Mouse (Mus musculus): ENCODE measurements around the gene Tm6sf1. TPM values are rescaled to one million over a fixed set of nuclear protein-coding genes. Genes with fewer than 3 reads are reported as not detected.

Tm6sf1 gene
- total and polyA plus RNA-seq, 3 experiments = 0.28 to 0.93 (median 0.57) TPM

DNA sequence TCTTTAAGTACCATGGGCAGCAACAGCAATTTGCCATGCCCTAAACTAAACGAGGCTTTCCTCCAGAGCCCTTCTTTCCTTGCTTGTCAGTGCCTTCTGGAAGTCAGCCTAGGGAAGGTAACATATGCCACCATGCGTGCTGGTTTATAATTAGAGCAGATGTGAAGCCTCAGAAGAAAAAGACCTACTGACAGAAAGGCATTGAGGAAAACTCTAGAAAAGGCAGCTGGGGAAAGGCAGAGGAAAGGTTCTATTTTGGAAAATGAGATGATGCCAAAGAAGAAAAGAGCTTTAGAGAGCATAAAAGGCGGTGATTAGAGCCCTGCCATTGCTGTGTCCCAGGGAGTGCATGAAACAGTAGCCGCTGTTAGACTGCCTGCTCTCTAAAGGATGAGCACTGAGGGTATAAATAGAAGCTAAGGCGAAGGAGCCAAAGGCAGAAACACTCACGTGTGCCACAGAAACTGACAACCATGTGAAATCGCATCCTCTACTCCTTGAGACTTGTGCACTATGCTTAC is 18.1 kb upstream of the Tm6sf1 start:
- Histone ChIP-seq H3K36me3 (replicated peaks in 1 of 2; ENCODE audit: control insufficient read depth in 1 of 2, insufficient read depth in 1 of 2, low read length in 1 of 2) (no peaks in the 10 kb centered on the region), H3K4me3 (replicated peaks in 1 of 3; ENCODE audit: low read depth in 2 of 3, low read length in 2 of 3, poor library complexity in 1 of 3) (no peak overlapping the region), H3K4me1 (ENCODE audit: control insufficient read depth in 1 of 2, insufficient read depth in 2 of 2) (no peaks in the 10 kb centered on the region), H3K79me2 (replicated peaks; ENCODE audit: control insufficient read depth, extremely low read depth, insufficient read depth, poor library complexity, severe bottlenecking) (no peaks in the 10 kb centered on the region), H3K9me3 (replicated peaks; ENCODE audit: low read length) (peaks cover 3% of the 10 kb centered on the region), H3K27ac (ENCODE audit: insufficient read depth, low read depth) (no peak overlapping the region), H3K4me2 (ENCODE audit: insufficient read depth, low read depth, poor library complexity, severe bottlenecking) (no peak overlapping the region), H3K27me3 (replicated peaks) (no peaks in the 10 kb centered on the region), H3K9ac (ENCODE audit: insufficient read depth, low read depth) (no peak overlapping the region)
- dilution Hi-C loops (cut with MboI; ENCODE audit: extremely low pct_ligation_motif_present, extremely low pct_unique_long_range_greater_than_20kb, low sequenced_read_pairs) (no loop called here), in situ Hi-C loops (cut with MboI; ENCODE audit: low pct_ligation_motif_present, low pct_unique_long_range_greater_than_20kb, low sequenced_read_pairs) (no loop called here)
- TF ChIP-seq ELF1 (IDR thresholded peaks at IDR 0.05; ENCODE audit: low read depth, low read length) = no peak
- TF ChIP-seq CTCF (conservative IDR thresholded peaks at IDR 0.05 in 1 of 2, IDR thresholded peaks at IDR 0.05 in 1 of 2; ENCODE audit: low read depth in 2 of 2, low read length in 2 of 2) = no peak
- TF ChIP-seq ZC3H11A (IDR thresholded peaks at IDR 0.05; ENCODE audit: low read depth, low read length) = no peak
- TF ChIP-seq MAFK (IDR thresholded peaks at IDR 0.05; ENCODE audit: insufficient replicate concordance, low read length) = no peak
- no peak for TF ChIP-seq ZMIZ1 (IDR thresholded peaks at IDR 0.05; ENCODE audit: low read depth, low read length)
- no peak for TF ChIP-seq SIN3A (IDR thresholded peaks at IDR 0.05; ENCODE audit: low read length)
- no peak for TF ChIP-seq POLR2A (IDR thresholded peaks at IDR 0.05; ENCODE audit: low read depth, low read length)
- TF ChIP-seq NRF1 (IDR thresholded peaks at IDR 0.05; ENCODE audit: low read depth, low read length) = no peak
- TF ChIP-seq MAX (IDR thresholded peaks at IDR 0.05; ENCODE audit: low read length) = no peak
- no peak for DNase-seq (ENCODE audit: extremely low read depth)

GRCm38 (mm10) chr7:81841439-81841838 is 17.4 kb upstream of the Tm6sf1 start:
- H3K9me3 ChIP-seq (replicated peaks; ENCODE audit: low read length) = peaks cover 3% of the 10 kb centered on the region
- H3K27ac ChIP-seq (ENCODE audit: insufficient read depth, low read depth) = no peak overlapping the region
- no peaks in the 10 kb centered on the region for H3K36me3 ChIP-seq (replicated peaks in 1 of 2; ENCODE audit: control insufficient read depth in 1 of 2, insufficient read depth in 1 of 2, low read length in 1 of 2)
- dilution Hi-C loops (cut with MboI; ENCODE audit: extremely low pct_ligation_motif_present, extremely low pct_unique_long_range_greater_than_20kb, low sequenced_read_pairs) = no loop called here
- in situ Hi-C loops (cut with MboI; ENCODE audit: low pct_ligation_motif_present, low pct_unique_long_range_greater_than_20kb, low sequenced_read_pairs) = no loop called here
- no peak overlapping the region for H3K4me3 ChIP-seq (replicated peaks in 1 of 3; ENCODE audit: low read depth in 2 of 3, low read length in 2 of 3, poor library complexity in 1 of 3)
- TF ChIP-seq JUND (conservative IDR thresholded peaks at IDR 0.05; ENCODE audit: low read depth, low read length) (no peak), CHD2 (IDR thresholded peaks at IDR 0.05; ENCODE audit: low read length) (no peak), NRF1 (IDR thresholded peaks at IDR 0.05; ENCODE audit: low read depth, low read length) (no peak)
- H3K9ac ChIP-seq (ENCODE audit: insufficient read depth, low read depth) = no peak overlapping the region
- no peak overlapping the region for H3K4me2 ChIP-seq (ENCODE audit: insufficient read depth, low read depth, poor library complexity, severe bottlenecking)
- no peaks in the 10 kb centered on the region for H3K4me1 ChIP-seq (ENCODE audit: control insufficient read depth in 1 of 2, insufficient read depth in 2 of 2)
- H3K79me2 ChIP-seq (replicated peaks; ENCODE audit: control insufficient read depth, extremely low read depth, insufficient read depth, poor library complexity, severe bottlenecking) = no peaks in the 10 kb centered on the region
- DNase-seq (ENCODE audit: extremely low read depth) = no peak
- H3K27me3 ChIP-seq (replicated peaks) = no peaks in the 10 kb centered on the region

GRCm38 (mm10) chr7:81842141-81842540 is 16.7 kb upstream of the Tm6sf1 start:
- H3K4me2 ChIP-seq (ENCODE audit: insufficient read depth, low read depth, poor library complexity, severe bottlenecking) = no peak overlapping the region
- in situ Hi-C loops (cut with MboI; ENCODE audit: low pct_ligation_motif_present, low pct_unique_long_range_greater_than_20kb, low sequenced_read_pairs) = no loop called here
- no peak overlapping the region for H3K4me3 ChIP-seq (replicated peaks in 1 of 3; ENCODE audit: low read depth in 2 of 3, low read length in 2 of 3, poor library complexity in 1 of 3)
- no peak overlapping the region for H3K9ac ChIP-seq (ENCODE audit: insufficient read depth, low read depth)
- H3K9me3 ChIP-seq (replicated peaks; ENCODE audit: low read length) = no peaks in the 10 kb centered on the region
- no peaks in the 10 kb centered on the region for H3K79me2 ChIP-seq (replicated peaks; ENCODE audit: control insufficient read depth, extremely low read depth, insufficient read depth, poor library complexity, severe bottlenecking)
- no peaks in the 10 kb centered on the region for H3K36me3 ChIP-seq (replicated peaks in 1 of 2; ENCODE audit: control insufficient read depth in 1 of 2, insufficient read depth in 1 of 2, low read length in 1 of 2)
- no peak for DNase-seq (ENCODE audit: extremely low read depth)
- H3K4me1 ChIP-seq (ENCODE audit: control insufficient read depth in 1 of 2, insufficient read depth in 2 of 2) = no peaks in the 10 kb centered on the region
- H3K27ac ChIP-seq (ENCODE audit: insufficient read depth, low read depth) = no peak overlapping the region
- TF ChIP-seq MAX (IDR thresholded peaks at IDR 0.05; ENCODE audit: low read length) (no peak), MYC (IDR thresholded peaks at IDR 0.05; ENCODE audit: low read depth, low read length) (no peak), NRF1 (IDR thresholded peaks at IDR 0.05; ENCODE audit: low read depth, low read length) (no peak), ZNF384 (IDR thresholded peaks at IDR 0.05; ENCODE audit: low read depth, low read length) (no peak), CTCF (conservative IDR thresholded peaks at IDR 0.05 in 1 of 2, IDR thresholded peaks at IDR 0.05 in 1 of 2; ENCODE audit: low read depth in 2 of 2, low read length in 2 of 2) (no peak), ETS1 (conservative IDR thresholded peaks at IDR 0.05; ENCODE audit: low read depth, low read length) (no peak), RCOR1 (conservative IDR thresholded peaks at IDR 0.05; ENCODE audit: low read depth, low read length) (no peak), EP300 (IDR thresholded peaks at IDR 0.05; ENCODE audit: low read length) (no peak), CHD1 (IDR thresholded peaks at IDR 0.05; ENCODE audit: low read depth, low read length) (no peak), CHD2 (IDR thresholded peaks at IDR 0.05; ENCODE audit: low read length) (no peak), KAT2A (IDR thresholded peaks at IDR 0.05; ENCODE audit: insufficient replicate concordance, low read length) (no peak), HCFC1 (IDR thresholded peaks at IDR 0.05; ENCODE audit: low read depth, low read length) (no peak), UBTF (IDR thresholded peaks at IDR 0.05; ENCODE audit: low read depth, low read length) (no peak)
- dilution Hi-C loops (cut with MboI; ENCODE audit: extremely low pct_ligation_motif_present, extremely low pct_unique_long_range_greater_than_20kb, low sequenced_read_pairs) = no loop called here
- no peaks in the 10 kb centered on the region for H3K27me3 ChIP-seq (replicated peaks)

All from CH12.LX (cell line).